Mouse (Mus musculus) forebrain, postnatal 0 days (tissue): Measurements from ENCODE around the gene Cped1. TPM values are rescaled to one million over a fixed set of nuclear protein-coding genes. Genes with fewer than 3 reads are reported as not detected.

ENCODE experiments used
- ATAC-seq: fragments of 200-750 bp; cut with Nextera tagmentation; 2 replicates; pipeline ENCODE4 v1.8.0; 2017; ENCODE audit warnings: mild to moderate bottlenecking, moderate library complexity
- DNase-seq: peaks from one replicate; pipeline ENCODE4 v3.0.0-alpha.2; 2015
- H3K27ac ChIP-seq: fragments of 300-500 bp; sonication (generic); 2 replicates; pipeline ENCODE4 v1.5.1; 2014; ENCODE audit warnings: low read depth, mild to moderate bottlenecking, antibody characterized with exemption, low read length, moderate library complexity, mixed read lengths
- H3K27me3 ChIP-seq: fragments of 300-500 bp; sonication (generic); 2 replicates; pipeline ENCODE4 v1.6.1; 2014; ENCODE audit warnings: mild to moderate bottlenecking, low read length, mixed read lengths; ENCODE audit not compliant: insufficient read depth
- H3K36me3 ChIP-seq: fragments of 300-500 bp; sonication (generic); 2 replicates; pipeline ENCODE4 v1.6.1; 2014; ENCODE audit warnings: mild to moderate bottlenecking, moderate library complexity; ENCODE audit not compliant: insufficient read depth
- H3K4me1 ChIP-seq: fragments of 300-500 bp; sonication (generic); 2 replicates; pipeline ENCODE4 v1.6.1; 2014; ENCODE audit warnings: antibody characterized with exemption; ENCODE audit not compliant: insufficient read depth
- H3K4me2 ChIP-seq: fragments of 300-500 bp; sonication (generic); 2 replicates; pipeline ENCODE4 v1.6.1; 2014; ENCODE audit warnings: low read depth, mild to moderate bottlenecking, moderate library complexity
- H3K4me3 ChIP-seq: fragments of 300-500 bp; sonication (generic); 2 replicates; pipeline ENCODE4 v1.5.1; 2014; ENCODE audit warnings: low read depth, low read length, mixed read lengths
- H3K9ac ChIP-seq: fragments of 300-500 bp; sonication (generic); 2 replicates; pipeline ENCODE4 v1.6.1; 2014; ENCODE audit warnings: mild to moderate bottlenecking
- H3K9me3 ChIP-seq: fragments of 300-500 bp; sonication (generic); 2 replicates; pipeline ENCODE4 v1.6.1; 2016; ENCODE audit warnings: low read length
- CTCF ChIP-seq: sonication (generic); IDR thresholded peaks from 2 replicates; pipeline ENCODE4 v1.5.1; 2016; ENCODE audit warnings: antibody characterized with exemption, control low read depth, low read depth
- WGBS: fragments of 180-500 bp; shearing (Covaris S2); extraction: QIAGEN DNeasy Blood & Tissue Kit; methylation state at CpG from one replicate; pipeline ENCODE4 v1.1.7; 2014; 5-methylcytosine and 5-hydroxymethylcytosine counted together
- polyA plus RNA-seq: library from polyadenylated mRNA; unstranded; fragments of >200 nt; fragmentation: Nextera tagmentation; extraction: Ambion mirVana; gene quantifications from 2 replicates; pipeline ENCODE4 v1.2.1, GENCODE M21; 2015
- total RNA-seq: library from RNA; depleted of rRNA; stranded (reverse); fragments of >200 nt; gene quantifications from 2 replicates; pipeline ENCODE4 v1.2.3, GENCODE M21; 2014

Gene Cped1
- total and polyA plus RNA-seq, 2 experiments from 2014 or later = 2.4 to 6.5 TPM

- Histone ChIP-seq H3K27ac (no peak overlapping the region), H3K4me3 (no peak overlapping the region), H3K27me3 (peaks cover 12% of the 10 kb centered on the region), H3K9ac (no peak overlapping the region), H3K4me2 (no peak overlapping the region), H3K9me3 (no peaks in the 10 kb centered on the region), H3K36me3 (no peaks in the 10 kb centered on the region), H3K4me1 (no peaks in the 10 kb centered on the region)
- 91% methylated on average over 5 of the region's 5 CpGs for WGBS
- DNase-seq (no peak), ATAC-seq (no peak)
- no peak for TF ChIP-seq CTCF
These were observed 2.6 kb downstream of the Cped1 start for GRCm38 (mm10) chr6:21988296-21988695.

GRCm38 (mm10) chr6:21989081-21989480 lies 3.4 kb downstream of the Cped1 start:
- H3K4me2 ChIP-seq = no peak overlapping the region
- TF ChIP-seq CTCF = no peak
- no peaks in the 10 kb centered on the region for H3K9me3 ChIP-seq
- no peaks in the 10 kb centered on the region for H3K4me1 ChIP-seq
- H3K9ac ChIP-seq = no peak overlapping the region
- no peak overlapping the region for H3K4me3 ChIP-seq
- DNase-seq = no peak
- H3K36me3 ChIP-seq = no peaks in the 10 kb centered on the region
- H3K27me3 ChIP-seq = peaks cover 12% of the 10 kb centered on the region
- ATAC-seq = no peak
- 67% methylated on average over 4 of the region's 4 CpGs for WGBS
- H3K27ac ChIP-seq = no peak overlapping the region

GRCm38 (mm10) chr6:21990181-21991135 lies 4.7 kb downstream of the Cped1 start:
- DNase-seq (no peak), ATAC-seq (no peak)
- Histone ChIP-seq H3K9me3 (no peaks in the 10 kb centered on the region), H3K36me3 (no peaks in the 10 kb centered on the region), H3K27ac (no peak overlapping the region), H3K4me1 (no peaks in the 10 kb centered on the region), H3K27me3 (peaks cover 10% of the 10 kb centered on the region), H3K4me3 (no peak overlapping the region), H3K4me2 (no peak overlapping the region), H3K9ac (no peak overlapping the region)
- TF ChIP-seq CTCF = no peak
- WGBS = 70% methylated on average over 9 of the region's 9 CpGs

- H3K4me1 ChIP-seq = no peaks in the 10 kb centered on the region
- H3K9me3 ChIP-seq = no peaks in the 10 kb centered on the region
- H3K4me2 ChIP-seq = no peak overlapping the region
- no peaks in the 10 kb centered on the region for H3K36me3 ChIP-seq
- no peak overlapping the region for H3K4me3 ChIP-seq
- ATAC-seq (no peak), DNase-seq (no peak)
- no peak for TF ChIP-seq CTCF
- WGBS = 88% methylated on average over 4 of the region's 4 CpGs
- peaks cover 9% of the 10 kb centered on the region for H3K27me3 ChIP-seq
- no peak overlapping the region for H3K27ac ChIP-seq
- H3K9ac ChIP-seq = no peak overlapping the region
These were observed 5.4 kb downstream of the Cped1 start for GRCm38 (mm10) chr6:21991151-21991550.

- H3K4me2 ChIP-seq = no peak overlapping the region
- H3K27me3 ChIP-seq = no peaks in the 10 kb centered on the region
- DNase-seq = no peak
- ATAC-seq = no peak
- no peak overlapping the region for H3K27ac ChIP-seq
- no peak for TF ChIP-seq CTCF
- no peak overlapping the region for H3K9ac ChIP-seq
- no peaks in the 10 kb centered on the region for H3K4me1 ChIP-seq
- H3K9me3 ChIP-seq = no peaks in the 10 kb centered on the region
- H3K36me3 ChIP-seq = no peaks in the 10 kb centered on the region
- 91% methylated on average over 2 of the region's 2 CpGs for WGBS
- no peak overlapping the region for H3K4me3 ChIP-seq
These were observed 7.4 kb downstream of the Cped1 start for GRCm38 (mm10) chr6:21993070-21993469.

- TF ChIP-seq CTCF = no peak
- H3K36me3 ChIP-seq = no peaks in the 10 kb centered on the region
- H3K27me3 ChIP-seq = peaks cover 4% of the 10 kb centered on the region
These were observed 12.4 kb downstream of the Cped1 start for GRCm38 (mm10) chr6:21998131-21998530.

GRCm38 (mm10) chr6:21999025-21999424 lies 13.3 kb downstream of the Cped1 start:
- no peaks in the 10 kb centered on the region for H3K4me1 ChIP-seq
- H3K4me2 ChIP-seq = no peak overlapping the region
- H3K36me3 ChIP-seq = no peaks in the 10 kb centered on the region
- H3K27ac ChIP-seq = no peak overlapping the region
- H3K4me3 ChIP-seq = no peak overlapping the region
- TF ChIP-seq CTCF = no peak
- DNase-seq = no peak
- no peaks in the 10 kb centered on the region for H3K9me3 ChIP-seq
- H3K9ac ChIP-seq = no peak overlapping the region
- peaks cover 5% of the 10 kb centered on the region for H3K27me3 ChIP-seq
- ATAC-seq = no peak
- 60% methylated on average over 11 of the region's 11 CpGs for WGBS

More at GRCm38 (mm10) chr6:21998131-21998530, 12.4 kb downstream of the Cped1 start:
- H3K4me3 ChIP-seq = no peak overlapping the region
- DNase-seq (no peak), ATAC-seq (no peak)
- 64% methylated on average over 4 of the region's 4 CpGs for WGBS
- H3K4me1 ChIP-seq = no peaks in the 10 kb centered on the region
- no peak overlapping the region for H3K4me2 ChIP-seq
- H3K27ac ChIP-seq = no peak overlapping the region
- H3K9ac ChIP-seq = no peak overlapping the region
- H3K9me3 ChIP-seq = no peaks in the 10 kb centered on the region
